Mouse (Mus musculus) embryonic facial prominence, embryonic 11.5 days (tissue): ENCODE results near the gene Gm10229. TPM values are rescaled to one million over a fixed set of nuclear protein-coding genes. Genes with fewer than 3 reads are reported as not detected.
"Not testable (repeated sequence)": the region's sequence is repeated elsewhere in the genome, so short reads cannot be mapped to it uniquely, and the experiment has no call there.

Source experiments
- ATAC-seq: fragments of 200-750 bp; cut with Nextera tagmentation; replicated peaks from 2 replicates; pipeline ENCODE4 v1.8.0; 2017; ENCODE audit warnings: low read depth; ENCODE audit not compliant: insufficient number of reproducible peaks, low FRiP score, low TSS enrichment
- DNase-seq: peaks from one replicate; pipeline ENCODE4 v3.0.0-alpha.2; 2015; ENCODE audit warnings: low spot score
- H3K27ac ChIP-seq: fragments of 300-500 bp; sonication (generic); replicated peaks from 2 replicates; pipeline ENCODE4 v1.5.1; 2014; ENCODE audit warnings: mild to moderate bottlenecking, low read depth, low read length, control low read depth
- H3K27me3 ChIP-seq: fragments of 300-500 bp; sonication (generic); 2 replicates; pipeline ENCODE4 v1.6.1; 2014; ENCODE audit warnings: mild to moderate bottlenecking, low read length, moderate library complexity, mixed read lengths; ENCODE audit not compliant: control insufficient read depth, insufficient read depth
- H3K36me3 ChIP-seq: fragments of 300-500 bp; sonication (generic); replicated peaks from 2 replicates; pipeline ENCODE4 v1.6.1; 2014; ENCODE audit warnings: low read depth, mild to moderate bottlenecking, low read length, moderate library complexity, mixed read lengths; ENCODE audit not compliant: control insufficient read depth, insufficient read depth
- H3K4me1 ChIP-seq: fragments of 300-500 bp; sonication (generic); 2 replicates; pipeline ENCODE4 v1.6.1; 2014; ENCODE audit warnings: low read length, mixed read lengths; ENCODE audit not compliant: control insufficient read depth, insufficient read depth
- H3K4me2 ChIP-seq: fragments of 300-500 bp; sonication (generic); 2 replicates; pipeline ENCODE4 v1.6.1; 2014; ENCODE audit warnings: low read depth, mild to moderate bottlenecking, control low read depth, low read length, moderate library complexity
- H3K4me3 ChIP-seq: fragments of 300-500 bp; sonication (generic); 2 replicates; pipeline ENCODE4 v1.5.1; 2014; ENCODE audit warnings: low read depth, low read length, control low read depth
- H3K9ac ChIP-seq: fragments of 300-500 bp; sonication (generic); replicated peaks from 2 replicates; pipeline ENCODE4 v1.6.1; 2014; ENCODE audit warnings: mild to moderate bottlenecking, control low read depth, low read length
- H3K9me3 ChIP-seq: fragments of 300-500 bp; sonication (generic); replicated peaks from 2 replicates; pipeline ENCODE4 v1.6.1; 2016; ENCODE audit warnings: mild to moderate bottlenecking, low read length, inconsistent platforms, mixed read lengths; ENCODE audit not compliant: control insufficient read depth
- WGBS: fragments of 180-500 bp; shearing (Covaris S2); extraction: QIAGEN DNeasy Blood & Tissue Kit; methylation state at CpG from one replicate; pipeline ENCODE4 v1.1.7; 2014; 5-methylcytosine and 5-hydroxymethylcytosine counted together
- polyA plus RNA-seq: library from polyadenylated mRNA; unstranded; fragments of >200 nt; fragmentation: Nextera tagmentation; extraction: Ambion mirVana; gene quantifications from 2 replicates; pipeline ENCODE4 v1.2.1, GENCODE M21; 2014

The Gm10229 gene
- polyA plus RNA-seq: not detected in 2 replicates

DNA sequence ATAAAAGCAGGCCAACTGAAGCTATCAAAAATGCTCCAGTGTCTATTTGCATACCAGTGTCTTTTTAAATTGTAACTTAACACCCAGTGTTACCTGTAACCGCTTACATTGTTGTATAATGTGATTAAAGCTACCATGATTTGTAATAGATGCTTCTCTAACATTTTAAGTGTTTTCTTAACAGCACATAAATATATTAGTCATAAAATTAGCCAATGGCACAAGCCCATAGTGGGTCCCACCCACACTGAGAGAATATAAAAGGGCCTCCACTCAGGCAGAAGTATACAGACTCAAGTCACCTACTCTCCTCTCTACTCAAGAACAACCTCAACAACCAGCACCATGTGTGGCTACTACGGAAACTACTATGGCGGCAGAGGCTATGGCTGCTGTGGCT is at the start of gene Gm10229:
TSS of gene Gm10229 (plus strand) at position 301 of the 400 bp plus-strand sequence.
- 84% methylated on average over 1 of the region's 3 CpGs for WGBS
- H3K4me3 ChIP-seq, H3K9ac ChIP-seq, H3K36me3 ChIP-seq, H3K27ac ChIP-seq, H3K27me3 ChIP-seq, ATAC-seq, H3K4me2 ChIP-seq, H3K9me3 ChIP-seq, H3K4me1 ChIP-seq, DNase-seq: not testable (repeated sequence)

DNA sequence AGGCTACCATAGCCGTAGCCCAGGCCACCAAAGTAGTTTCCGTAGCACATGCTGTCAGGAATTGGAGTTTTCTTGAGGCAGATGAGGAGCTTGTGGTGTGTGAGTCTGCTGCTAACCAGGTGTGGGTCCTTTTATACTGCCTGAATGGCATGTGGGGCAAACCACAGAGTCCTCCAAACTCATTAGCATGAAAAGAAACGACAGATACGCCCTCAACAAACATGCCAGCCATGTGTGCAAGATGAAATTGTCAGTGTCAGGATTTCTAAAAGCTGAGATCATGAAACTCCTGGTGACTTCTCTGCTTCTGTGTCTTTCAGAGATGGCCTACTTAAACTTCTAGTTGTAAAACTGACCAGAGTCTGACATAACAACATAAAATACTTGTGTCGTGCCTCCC is 4.4 kb upstream of the Gm10229 start, which contains the start of gene Krtap22-2:
TSS of gene Krtap22-2 (minus strand) at position 101 of the 400 bp plus-strand sequence.
- ATAC-seq (no peak), DNase-seq (no peak)
- Histone ChIP-seq H3K36me3 (no peaks in the 10 kb centered on the region), H3K4me1 (no peaks in the 10 kb centered on the region), H3K9ac (no peak within 1 kb of the TSS), H3K9me3 (no peaks in the 10 kb centered on the region), H3K4me2 (no peak within 1 kb of the TSS), H3K27ac (no peak within 1 kb of the TSS), H3K27me3 (no peaks in the 10 kb centered on the region), H3K4me3 (no peak within 1 kb of the TSS)
- WGBS: 89% methylated on average over 5 of the region's 5 CpGs

GRCm38 (mm10) chr16:89013973-89014372 is 1.1 kb upstream of the Gm10229 start:
- Histone ChIP-seq H3K27ac (no peak overlapping the region), H3K36me3 (no peaks in the 10 kb centered on the region), H3K4me2 (no peak overlapping the region), H3K4me1 (no peaks in the 10 kb centered on the region), H3K9me3 (no peaks in the 10 kb centered on the region), H3K27me3 (no peaks in the 10 kb centered on the region), H3K4me3 (no peak overlapping the region), H3K9ac (no peak overlapping the region)
- WGBS: 94% methylated on average over 3 of the region's 3 CpGs
- ATAC-seq (no peak), DNase-seq (no peak)

DNA sequence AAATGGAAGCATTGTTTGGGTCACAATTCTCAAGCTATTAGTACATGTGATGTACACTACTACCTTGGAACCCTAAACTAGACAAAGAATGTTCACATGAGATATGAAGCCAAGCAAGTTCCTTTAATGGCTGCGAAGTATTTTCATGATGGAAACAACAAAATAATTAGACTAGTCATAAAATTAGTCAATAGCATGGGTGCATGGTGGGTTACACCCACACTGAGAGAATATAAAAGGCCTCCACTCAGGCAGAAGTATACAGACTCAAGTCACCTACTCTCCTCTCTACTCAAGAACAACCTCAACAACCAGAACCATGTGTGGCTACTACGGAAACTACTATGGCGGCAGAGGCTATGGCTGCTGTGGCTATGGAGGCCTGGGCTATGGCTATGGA is 16.3 kb downstream of the Gm10229 start, which contains the start of gene Krtap6-1:
TSS of gene Krtap6-1 (plus strand) at position 301 of the 400 bp plus-strand sequence.
- not testable (repeated sequence) for H3K4me2 ChIP-seq, DNase-seq, ATAC-seq, H3K27ac ChIP-seq, H3K4me1 ChIP-seq, H3K4me3 ChIP-seq, H3K27me3 ChIP-seq, H3K9me3 ChIP-seq, H3K36me3 ChIP-seq, H3K9ac ChIP-seq
- WGBS: 90% methylated on average over 3 of the region's 3 CpGs

- H3K4me2 ChIP-seq, H3K27me3 ChIP-seq, H3K9me3 ChIP-seq, H3K9ac ChIP-seq, ATAC-seq, H3K27ac ChIP-seq, H3K36me3 ChIP-seq, DNase-seq, H3K4me3 ChIP-seq, H3K4me1 ChIP-seq: not testable (repeated sequence)
- WGBS: 86% methylated on average over 2 of the region's 4 CpGs
These were observed 26.3 kb downstream of the Gm10229 start, which contains the start of gene Gm10228 for GRCm38 (mm10) chr16:89041372-89041771. Gm10228 (minus strand) TSS chr16:89041472.

- 83% methylated on average over 3 of the region's 3 CpGs for WGBS
- Histone ChIP-seq H3K4me1 (no peaks in the 10 kb centered on the region), H3K36me3 (no peaks in the 10 kb centered on the region), H3K4me3 (no peak within 1 kb of the TSS), H3K9me3 (no peaks in the 10 kb centered on the region), H3K27me3 (no peaks in the 10 kb centered on the region), H3K27ac (no peak within 1 kb of the TSS), H3K9ac (no peak within 1 kb of the TSS), H3K4me2 (no peak within 1 kb of the TSS)
- ATAC-seq (no peak), DNase-seq (no peak)
These were observed 32.7 kb downstream of the Gm10229 start, which contains the start of gene Krtap6-5 for GRCm38 (mm10) chr16:89047783-89048182. Krtap6-5 (minus strand) TSS chr16:89047883.

DNA sequence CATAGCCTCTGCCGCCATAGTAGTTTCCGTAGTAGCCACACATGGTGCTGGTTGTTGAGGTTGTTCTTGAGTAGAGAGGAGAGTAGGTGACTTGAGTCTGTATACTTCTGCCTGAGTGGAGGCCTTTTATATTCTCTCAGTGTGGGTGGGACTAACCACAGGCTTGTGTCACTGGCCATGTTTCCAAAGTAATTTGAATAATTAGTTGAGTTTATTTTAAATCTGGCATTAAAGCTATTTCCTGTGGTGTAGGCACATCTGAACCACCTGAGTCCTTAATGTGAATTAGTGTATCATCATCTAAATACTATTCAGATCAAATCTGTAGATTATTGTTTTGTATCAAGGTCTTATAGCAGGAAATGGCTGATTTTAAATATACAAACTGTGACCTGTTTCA is 48.8 kb downstream of the Gm10229 start, which contains the start of gene 1110025L11Rik:
TSS of gene 1110025L11Rik (minus strand) at position 101 of the 400 bp plus-strand sequence.
- not testable (repeated sequence) for H3K9ac ChIP-seq, H3K4me3 ChIP-seq, H3K4me2 ChIP-seq, H3K9me3 ChIP-seq, ATAC-seq, H3K4me1 ChIP-seq, H3K27ac ChIP-seq, H3K27me3 ChIP-seq, DNase-seq, H3K36me3 ChIP-seq
- no CpG with 5 or more reads among the region's 2 CpGs for WGBS
